Mouse (Mus musculus) ES-Bruce4 (cell line): ENCODE results near the gene Lamb3.

Experiments used
- EP300 ChIP-seq: IDR thresholded peaks from 2 replicates; pipeline ENCODE4 v1.6.1; 2011; ENCODE audit warnings: low read depth, low read length; ENCODE audit not compliant: insufficient read depth
- POLR2A ChIP-seq: IDR thresholded peaks from one replicate; pipeline ENCODE4 v1.8.1; 2011; ENCODE audit warnings: low read length; ENCODE audit not compliant: insufficient read depth

- TF ChIP-seq EP300 (no peak), POLR2A (no peak)
These were observed 94.5 kb downstream of the Lamb3 start for GRCm38 (mm10) chr1:193302093-193302405.
